Mouse (Mus musculus): ENCODE measurements at regions not wholly inside any gene's neighbourhood (a gene's known extent, or its start where the extent isn't known, plus 50 kb on each side); places are given as distances from the start of the nearest gene placed in this dataset.

GRCm38 (mm10) chr10:96720281-96720711, 103.5 kb downstream of the Btg1 start:
- Histone ChIP-seq H3K4me2 (ENCODE audit: low read depth) (no peak overlapping the region), H3K4me3 (ENCODE audit: low read depth, low read length) (no peak overlapping the region), H3K27me3 (ENCODE audit: control insufficient read depth, insufficient read depth, low read length) (no peaks in the 10 kb centered on the region), H3K27ac (ENCODE audit: low read depth, low read length) (no peak overlapping the region), H3K36me3 (ENCODE audit: control insufficient read depth, insufficient read depth, low read length) (no peaks in the 10 kb centered on the region), H3K9ac (ENCODE audit: low read length) (no peak overlapping the region), H3K9me3 (ENCODE audit: control insufficient read depth, low read length) (no peaks in the 10 kb centered on the region), H3K4me1 (ENCODE audit: control insufficient read depth, insufficient read depth, low read length) (peaks cover 15% of the 10 kb centered on the region)
- WGBS = 87% methylated on average over 7 of the region's 7 CpGs
- no peak for ATAC-seq (ENCODE audit: insufficient read depth, low FRiP score, low TSS enrichment)
- no peak for DNase-seq (ENCODE audit: low spot score)

GRCm38 (mm10) chr10:96720956-96721688, 104.3 kb downstream of the Btg1 start:
- peaks cover 15% of the 10 kb centered on the region for H3K4me1 ChIP-seq (ENCODE audit: control insufficient read depth, insufficient read depth, low read length)
- H3K9ac ChIP-seq (ENCODE audit: low read length) = no peak overlapping the region
- ATAC-seq (ENCODE audit: insufficient read depth, low FRiP score, low TSS enrichment) (no peak), DNase-seq (ENCODE audit: low spot score) (no peak)
- no peak overlapping the region for H3K4me3 ChIP-seq (ENCODE audit: low read depth, low read length)
- no peaks in the 10 kb centered on the region for H3K36me3 ChIP-seq (ENCODE audit: control insufficient read depth, insufficient read depth, low read length)
- no peaks in the 10 kb centered on the region for H3K9me3 ChIP-seq (ENCODE audit: control insufficient read depth, low read length)
- no peak overlapping the region for H3K4me2 ChIP-seq (ENCODE audit: low read depth)
- no peak overlapping the region for H3K27ac ChIP-seq (ENCODE audit: low read depth, low read length)
- 49% methylated on average over 9 of the region's 9 CpGs for WGBS
- H3K27me3 ChIP-seq (ENCODE audit: control insufficient read depth, insufficient read depth, low read length) = no peaks in the 10 kb centered on the region

- H3K9me3 ChIP-seq (ENCODE audit: control insufficient read depth, low read length) = no peaks in the 10 kb centered on the region
- no peaks in the 10 kb centered on the region for H3K36me3 ChIP-seq (ENCODE audit: control insufficient read depth, insufficient read depth, low read length)
- no peak overlapping the region for H3K4me2 ChIP-seq (ENCODE audit: low read depth)
- no peak overlapping the region for H3K9ac ChIP-seq (ENCODE audit: low read length)
- H3K27me3 ChIP-seq (ENCODE audit: control insufficient read depth, insufficient read depth, low read length) = no peaks in the 10 kb centered on the region
- H3K4me1 ChIP-seq (ENCODE audit: control insufficient read depth, insufficient read depth, low read length) = peaks cover 15% of the 10 kb centered on the region
- H3K27ac ChIP-seq (ENCODE audit: low read depth, low read length) = no peak overlapping the region
- 31% methylated on average over 9 of the region's 9 CpGs for WGBS
- DNase-seq (ENCODE audit: low spot score) (peak; percentile 70), ATAC-seq (ENCODE audit: insufficient read depth, low FRiP score, low TSS enrichment) (peak; percentile 82)
- H3K4me3 ChIP-seq (ENCODE audit: low read depth, low read length) = no peak overlapping the region
These were observed 105.7 kb downstream of the Btg1 start for GRCm38 (mm10) chr10:96722491-96722890.

GRCm38 (mm10) chr10:96723071-96723470, 106.3 kb downstream of the Btg1 start:
- DNase-seq (ENCODE audit: low spot score) (no peak), ATAC-seq (ENCODE audit: insufficient read depth, low FRiP score, low TSS enrichment) (no peak)
- 91% methylated on average over 6 of the region's 6 CpGs for WGBS
- peaks cover 15% of the 10 kb centered on the region for H3K4me1 ChIP-seq (ENCODE audit: control insufficient read depth, insufficient read depth, low read length)
- H3K36me3 ChIP-seq (ENCODE audit: control insufficient read depth, insufficient read depth, low read length) = no peaks in the 10 kb centered on the region
- H3K4me2 ChIP-seq (ENCODE audit: low read depth) = no peak overlapping the region
- H3K4me3 ChIP-seq (ENCODE audit: low read depth, low read length) = no peak overlapping the region
- H3K27me3 ChIP-seq (ENCODE audit: control insufficient read depth, insufficient read depth, low read length) = no peaks in the 10 kb centered on the region
- no peaks in the 10 kb centered on the region for H3K9me3 ChIP-seq (ENCODE audit: control insufficient read depth, low read length)
- H3K27ac ChIP-seq (ENCODE audit: low read depth, low read length) = no peak overlapping the region
- H3K9ac ChIP-seq (ENCODE audit: low read length) = no peak overlapping the region

- WGBS = 44% methylated on average over 11 of the region's 11 CpGs
- Histone ChIP-seq H3K36me3 (ENCODE audit: control insufficient read depth, insufficient read depth, low read length) (no peaks in the 10 kb centered on the region), H3K9me3 (ENCODE audit: control insufficient read depth, low read length) (no peaks in the 10 kb centered on the region), H3K4me3 (ENCODE audit: low read depth, low read length) (no peak overlapping the region), H3K27ac (ENCODE audit: low read depth, low read length) (no peak overlapping the region), H3K9ac (ENCODE audit: low read length) (no peak overlapping the region), H3K27me3 (ENCODE audit: control insufficient read depth, insufficient read depth, low read length) (no peaks in the 10 kb centered on the region), H3K4me1 (ENCODE audit: control insufficient read depth, insufficient read depth, low read length) (peaks cover 15% of the 10 kb centered on the region), H3K4me2 (ENCODE audit: low read depth) (no peak overlapping the region)
- no peak for DNase-seq (ENCODE audit: low spot score)
- ATAC-seq (ENCODE audit: insufficient read depth, low FRiP score, low TSS enrichment) = no peak
These were observed 107.8 kb downstream of the Btg1 start for GRCm38 (mm10) chr10:96724436-96725175.

- DNase-seq (ENCODE audit: low spot score) (no peak), ATAC-seq (ENCODE audit: insufficient read depth, low FRiP score, low TSS enrichment) (no peak)
- Histone ChIP-seq H3K36me3 (ENCODE audit: control insufficient read depth, insufficient read depth, low read length) (no peaks in the 10 kb centered on the region), H3K9ac (ENCODE audit: low read length) (no peak overlapping the region), H3K27me3 (ENCODE audit: control insufficient read depth, insufficient read depth, low read length) (no peaks in the 10 kb centered on the region), H3K4me2 (ENCODE audit: low read depth) (no peak overlapping the region), H3K4me1 (ENCODE audit: control insufficient read depth, insufficient read depth, low read length) (peaks cover 11% of the 10 kb centered on the region), H3K9me3 (ENCODE audit: control insufficient read depth, low read length) (no peaks in the 10 kb centered on the region), H3K4me3 (ENCODE audit: low read depth, low read length) (no peak overlapping the region), H3K27ac (ENCODE audit: low read depth, low read length) (no peak overlapping the region)
- 92% methylated on average over 12 of the region's 12 CpGs for WGBS
These were observed 110.3 kb downstream of the Btg1 start for GRCm38 (mm10) chr10:96726801-96727780.

- H3K27ac ChIP-seq (ENCODE audit: low read depth, low read length) = no peak overlapping the region
- no peaks in the 10 kb centered on the region for H3K36me3 ChIP-seq (ENCODE audit: control insufficient read depth, insufficient read depth, low read length)
- no peak overlapping the region for H3K9ac ChIP-seq (ENCODE audit: low read length)
- H3K4me1 ChIP-seq (ENCODE audit: control insufficient read depth, insufficient read depth, low read length) = no peaks in the 10 kb centered on the region
- 58% methylated on average over 5 of the region's 5 CpGs for WGBS
- H3K4me3 ChIP-seq (ENCODE audit: low read depth, low read length) = no peak overlapping the region
- ATAC-seq (ENCODE audit: insufficient read depth, low FRiP score, low TSS enrichment) (no peak), DNase-seq (ENCODE audit: low spot score) (no peak)
- no peaks in the 10 kb centered on the region for H3K9me3 ChIP-seq (ENCODE audit: control insufficient read depth, low read length)
- H3K4me2 ChIP-seq (ENCODE audit: low read depth) = no peak overlapping the region
- no peaks in the 10 kb centered on the region for H3K27me3 ChIP-seq (ENCODE audit: control insufficient read depth, insufficient read depth, low read length)
These were observed 116.8 kb downstream of the Btg1 start for GRCm38 (mm10) chr10:96733581-96733980.

GRCm38 (mm10) chr10:96735146-96735545, 118.3 kb downstream of the Btg1 start:
- Histone ChIP-seq H3K36me3 (ENCODE audit: control insufficient read depth, insufficient read depth, low read length) (no peaks in the 10 kb centered on the region), H3K9me3 (ENCODE audit: control insufficient read depth, low read length) (no peaks in the 10 kb centered on the region), H3K9ac (ENCODE audit: low read length) (no peak overlapping the region), H3K4me1 (ENCODE audit: control insufficient read depth, insufficient read depth, low read length) (no peaks in the 10 kb centered on the region), H3K4me2 (ENCODE audit: low read depth) (no peak overlapping the region), H3K4me3 (ENCODE audit: low read depth, low read length) (no peak overlapping the region), H3K27me3 (ENCODE audit: control insufficient read depth, insufficient read depth, low read length) (no peaks in the 10 kb centered on the region), H3K27ac (ENCODE audit: low read depth, low read length) (no peak overlapping the region)
- no peak for DNase-seq (ENCODE audit: low spot score)
- ATAC-seq (ENCODE audit: insufficient read depth, low FRiP score, low TSS enrichment) = no peak
- WGBS = 94% methylated on average over 11 of the region's 11 CpGs
